Comparison of ENCODE assay signal across 8 mouse cellular contexts in genomic region chr12:59218640-59219321, GRCm38 (mm10). TPM values are rescaled to one million over a fixed set of nuclear protein-coding genes. Genes with fewer than 3 reads are reported as not detected.
DNase-seq lines count a peak whose midpoint lies in the region; ATAC-seq and TF ChIP-seq lines count a peak whose summit lies in the region.

No protein-coding gene starts in this region.

- no peak for TF ChIP-seq RAD21 in CH12.LX (IDR thresholded peaks at IDR 0.05; ENCODE audit: low read depth, low read length)

- peaks cover 5 to 26% of the 10 kb centered on the region in 2 experiments; a peak in 3 of 4 replicates for H3K4me1 ChIP-seq in CH12.LX (ENCODE audit: control insufficient read depth in 1 of 2, insufficient read depth in 2 of 2)
- H3K4me1 ChIP-seq in embryonic fibroblast, embryonic 13.5 days (ENCODE audit: control insufficient read depth, insufficient read depth, low read length) = peaks cover 4% of the 10 kb centered on the region; the same call in 1 of the 2 replicates
- H3K4me1 ChIP-seq in heart, embryonic 14.5 days (ENCODE audit: control insufficient read depth in 2 of 2, insufficient read depth in 2 of 2, low read length in 2 of 2) = peaks cover 3 to 16% of the 10 kb centered on the region in 2 experiments
- peaks cover 8% of the 10 kb centered on the region for H3K4me1 ChIP-seq in lung, embryonic 16.5 days (replicated peaks; ENCODE audit: control insufficient read depth, insufficient read depth, low read length)

- H3K9me3 ChIP-seq in CH12.LX (replicated peaks; ENCODE audit: low read length) = no peaks in the 10 kb centered on the region
- no peaks in the 10 kb centered on the region for H3K9me3 ChIP-seq in heart, embryonic 14.5 days (ENCODE audit: control insufficient read depth, low read length)
- no peaks in the 10 kb centered on the region for H3K9me3 ChIP-seq in lung, embryonic 16.5 days (ENCODE audit: control insufficient read depth, low read length)

- peak overlapping the region; percentile 89 to 95 (median 94) for H3K4me3 ChIP-seq in CH12.LX (replicated peaks in 1 of 3; ENCODE audit: low read depth in 2 of 3, low read length in 2 of 3, poor library complexity in 1 of 3)
- H3K4me3 ChIP-seq in embryonic fibroblast, embryonic 13.5 days (ENCODE audit: insufficient read depth, low read length) = peak overlapping the region; percentile 77
- H3K4me3 ChIP-seq in heart, embryonic 14.5 days (ENCODE audit: control insufficient read depth in 1 of 2, insufficient read depth in 1 of 2, low read depth in 1 of 2, low read length in 2 of 2) = peak overlapping the region; percentile 94 to 100
- peak overlapping the region; percentile 97 for H3K4me3 ChIP-seq in layer of hippocampus, adult 2 months
- H3K4me3 ChIP-seq in lung, embryonic 16.5 days (ENCODE audit: low read length) = peak overlapping the region; percentile 97

- no peak; the same call in 1 of the 2 replicates for ATAC-seq in heart, embryonic 14.5 days (ENCODE audit: insufficient number of reproducible peaks, insufficient read depth, low FRiP score, low read depth)
- ATAC-seq in lung, embryonic 16.5 days (ENCODE audit: low read depth) = no peak

- WGBS in heart, embryonic 14.5 days = under 1% methylated on average over 67 of the region's 69 CpGs
- under 1% methylated on average over 57 of the region's 69 CpGs for WGBS in lung, embryonic 16.5 days

- H3K36me3 ChIP-seq in CH12.LX (replicated peaks in 1 of 2; ENCODE audit: control insufficient read depth in 1 of 2, insufficient read depth in 1 of 2, low read length in 1 of 2) = peaks cover 0 to 3% of the 10 kb centered on the region in 2 experiments
- no peaks in the 10 kb centered on the region for H3K36me3 ChIP-seq in heart, embryonic 14.5 days (ENCODE audit: control insufficient read depth, insufficient read depth, low read length)
- H3K36me3 ChIP-seq in lung, embryonic 16.5 days (ENCODE audit: control insufficient read depth, insufficient read depth, low read length) = no peaks in the 10 kb centered on the region

- H3K27ac ChIP-seq in CH12.LX (ENCODE audit: insufficient read depth, low read depth) = peak overlapping the region; percentile 15; the same call in 1 of the 2 replicates
- H3K27ac ChIP-seq in embryonic fibroblast, embryonic 13.5 days (ENCODE audit: insufficient read depth, low read length) = no peak overlapping the region
- peak overlapping the region; percentile 94 to 98 for H3K27ac ChIP-seq in heart, embryonic 14.5 days (replicated peaks in 1 of 2; ENCODE audit: control insufficient read depth in 1 of 2, insufficient read depth in 1 of 2, low read depth in 2 of 2, low read length in 2 of 2)
- H3K27ac ChIP-seq in layer of hippocampus, adult 2 months = peak overlapping the region; percentile 99
- H3K27ac ChIP-seq in lung, embryonic 16.5 days (ENCODE audit: low read length) = peak overlapping the region; percentile 94

- in situ Hi-C loops in CH12.LX (cut with MboI; ENCODE audit: low pct_ligation_motif_present, low pct_unique_long_range_greater_than_20kb, low sequenced_read_pairs) = loop anchor here (25.0 kb wide), 1 partner anchor 156 kb away; the partner anchor contains the start of genes Pnn and Trappc6b

- TF ChIP-seq CTCF in CH12.LX (conservative IDR thresholded peaks at IDR 0.05 in 1 of 2, IDR thresholded peaks at IDR 0.05 in 1 of 2; ENCODE audit: low read depth in 2 of 2, low read length in 2 of 2) = no peak
- TF ChIP-seq CTCF in embryonic fibroblast, embryonic 13.5 days (IDR thresholded peaks at IDR 0.05; ENCODE audit: borderline replicate concordance, insufficient read depth, low read length) = no peak
- TF ChIP-seq CTCF in layer of hippocampus, adult 2 months (conservative IDR thresholded peaks at IDR 0.05) = no peak

- H3K4me2 ChIP-seq in CH12.LX (ENCODE audit: insufficient read depth, low read depth, poor library complexity, severe bottlenecking) = peak overlapping the region; percentile 98
- H3K4me2 ChIP-seq in heart, embryonic 14.5 days (ENCODE audit: low read length) = peak overlapping the region; percentile 72
- peak overlapping the region; percentile 84 for H3K4me2 ChIP-seq in lung, embryonic 16.5 days (ENCODE audit: low read depth, low read length)

- peak; percentile 16 for DNase-seq in CH12.LX (ENCODE audit: extremely low read depth)
- DNase-seq in adrenal gland, adult 2 months = peak; percentile 69
- DNase-seq in layer of hippocampus, adult 2 months (ENCODE audit: low spot score in 2 of 2) = peak; percentile 31 to 38
- peak; percentile 38 for DNase-seq in retina, embryonic 14.5 days (ENCODE audit: low spot score)
- peak; percentile 12 to 28 for DNase-seq in urinary bladder, postnatal 36 days (ENCODE audit: low spot score in 2 of 2)

- TF ChIP-seq EP300 in CH12.LX (IDR thresholded peaks at IDR 0.05; ENCODE audit: low read length) = no peak

- TF ChIP-seq POLR2A in CH12.LX (IDR thresholded peaks at IDR 0.05; ENCODE audit: low read depth, low read length) = no peak
- no peak for TF ChIP-seq POLR2A in embryonic fibroblast, embryonic 13.5 days (IDR thresholded peaks at IDR 0.05; ENCODE audit: low read depth, low read length)

- H3K27me3 ChIP-seq in CH12.LX (replicated peaks) = no peaks in the 10 kb centered on the region
- no peaks in the 10 kb centered on the region for H3K27me3 ChIP-seq in heart, embryonic 14.5 days (ENCODE audit: control insufficient read depth, insufficient read depth, low read length)
- no peaks in the 10 kb centered on the region for H3K27me3 ChIP-seq in lung, embryonic 16.5 days (ENCODE audit: control insufficient read depth, insufficient read depth, low read depth, low read length)

- dilution Hi-C loops in CH12.LX (cut with MboI; ENCODE audit: extremely low pct_ligation_motif_present, extremely low pct_unique_long_range_greater_than_20kb, low sequenced_read_pairs) = no loop called here

- peaks cover 30% of the 10 kb centered on the region for H3K79me2 ChIP-seq in CH12.LX (replicated peaks; ENCODE audit: control insufficient read depth, extremely low read depth, insufficient read depth, poor library complexity, severe bottlenecking)

- peak overlapping the region; percentile 65 for H3K9ac ChIP-seq in CH12.LX (ENCODE audit: insufficient read depth, low read depth)
- peak overlapping the region; percentile 88 for H3K9ac ChIP-seq in heart, embryonic 14.5 days (ENCODE audit: low read length)
- peak overlapping the region; percentile 86 for H3K9ac ChIP-seq in lung, embryonic 16.5 days (ENCODE audit: low read length)

TF ChIP-seq in CH12.LX, 34 proteins besides CTCF, POLR2A, EP300 and RAD21:
- 0 out of 2 replicates have a peak, but pooled peaks have one; percentile 69 for TF ChIP-seq SIN3A (IDR thresholded peaks at IDR 0.05; ENCODE audit: low read length)
- TF ChIP-seq TBP (conservative IDR thresholded peaks at IDR 0.05; ENCODE audit: low read depth, low read length) = no peak

RNA-seq across cellular contexts. Expression of gene Fbxo33, which starts 0.7 kb away (rescaled TPM):
- total RNA-seq in CH12.LX (2012; rRNA removed) (19.5 and 19.9 TPM in 2 replicates), CH12.LX (2014; rRNA removed) (31.6 and 32.8 TPM in 2 replicates)
- polyA plus RNA-seq in CH12.LX (2012; ENCODE audit: insufficient read length, low read depth) = 9.5 and 10.3 TPM in 2 replicates
- 10 to 100 TPM; 41.1 to 46.0 TPM for total RNA-seq in adrenal gland, adult 2 months (2021)
- polyA plus RNA-seq in adrenal gland, adult 2 months (2012; rRNA removed) = 10.4 and 11.3 TPM in 2 replicates
- 16.3 and 18.1 TPM in 2 replicates for polyA plus RNA-seq in embryonic fibroblast, embryonic 13.5 days (2011; ENCODE audit: insufficient read length, low read depth, missing spikeins)
- 8.5 and 11.9 TPM in 2 replicates for polyA plus RNA-seq in heart, embryonic 14.5 days (2014; fragmentation: Nextera tagmentation; extraction: Ambion mirVana)
- total RNA-seq in layer of hippocampus, adult 2 months (2021) = 10 to 100 TPM; 55.9 to 61.1 TPM
- polyA plus RNA-seq in lung, embryonic 16.5 days (2015; fragmentation: Nextera tagmentation; extraction: Ambion mirVana) = 3.5 and 3.9 TPM in 2 replicates

Comparison
In these comparisons a context has a peak if more than half of its experiments do, and no peak if none do; other contexts are left out.
1. DNase-seq: peak in every context shown above with its lines; median percentile 69 in adrenal gland, adult 2 months; 38 in retina, embryonic 14.5 days; 34 in layer of hippocampus, adult 2 months; 20 in urinary bladder, postnatal 36 days; 16 in CH12.LX.